Mouse (Mus musculus): ENCODE data around the gene Slc38a6.

Slc38a6 gene

GRCm38 (mm10) chr12:73357311-73357710 lies 70.7 kb downstream of the Slc38a6 start:
- DNase-seq (ENCODE audit: low spot score in 2 of 2): no peak

GRCm38 (mm10) chr12:73357736-73358135 lies 71.2 kb downstream of the Slc38a6 start:
- DNase-seq (ENCODE audit: low spot score in 2 of 2): no peak

- DNase-seq (ENCODE audit: low spot score in 2 of 2): no peak
These were observed 72.1 kb downstream of the Slc38a6 start for GRCm38 (mm10) chr12:73358640-73359039.

GRCm38 (mm10) chr12:73359520-73359919 lies 72.9 kb downstream of the Slc38a6 start:
- DNase-seq (ENCODE audit: low spot score in 2 of 2): no peak

- DNase-seq (ENCODE audit: low spot score in 2 of 2): no peak
These were observed 74.6 kb downstream of the Slc38a6 start for GRCm38 (mm10) chr12:73361201-73361600.

GRCm38 (mm10) chr12:73363401-73363800 lies 76.8 kb downstream of the Slc38a6 start:
- DNase-seq (ENCODE audit: low spot score in 2 of 2): no peak

- DNase-seq (ENCODE audit: low spot score in 2 of 2): no peak
These were observed 77.4 kb downstream of the Slc38a6 start for GRCm38 (mm10) chr12:73363956-73364355.

- DNase-seq (ENCODE audit: low spot score in 2 of 2): no peak
These were observed 80.0 kb downstream of the Slc38a6 start for GRCm38 (mm10) chr12:73366581-73366980.

GRCm38 (mm10) chr12:73367460-73368079 lies 81.0 kb downstream of the Slc38a6 start:
- DNase-seq (ENCODE audit: low spot score in 2 of 2): no peak

- DNase-seq (ENCODE audit: low spot score in 2 of 2): no peak
These were observed 82.5 kb downstream of the Slc38a6 start for GRCm38 (mm10) chr12:73368868-73369608.

GRCm38 (mm10) chr12:73370367-73370944 lies 83.9 kb downstream of the Slc38a6 start:
- DNase-seq (ENCODE audit: low spot score in 2 of 2): no peak

- no peak for DNase-seq (ENCODE audit: low spot score in 2 of 2)
These were observed 84.6 kb downstream of the Slc38a6 start for GRCm38 (mm10) chr12:73371132-73371531.

- no peak for DNase-seq (ENCODE audit: low spot score in 2 of 2)
These were observed 91.4 kb downstream of the Slc38a6 start for GRCm38 (mm10) chr12:73378026-73378425.

- DNase-seq (ENCODE audit: low spot score in 2 of 2): no peak
These were observed 92.3 kb downstream of the Slc38a6 start for GRCm38 (mm10) chr12:73378724-73379355.

- no peak for DNase-seq (ENCODE audit: low spot score in 2 of 2)
These were observed 94.2 kb downstream of the Slc38a6 start for GRCm38 (mm10) chr12:73380686-73381360.

- DNase-seq (ENCODE audit: low spot score in 2 of 2): no peak
These were observed 94.9 kb downstream of the Slc38a6 start for GRCm38 (mm10) chr12:73381452-73381851.

GRCm38 (mm10) chr12:73382290-73383178 lies 96.0 kb downstream of the Slc38a6 start:
- peak in 1 of 2 experiments; percentile 29 for DNase-seq (ENCODE audit: low spot score in 2 of 2)

- no peak for DNase-seq (ENCODE audit: low spot score in 2 of 2)
These were observed 96.6 kb downstream of the Slc38a6 start for GRCm38 (mm10) chr12:73383179-73383510.

- DNase-seq (ENCODE audit: low spot score in 2 of 2): no peak
These were observed 97.3 kb downstream of the Slc38a6 start for GRCm38 (mm10) chr12:73383861-73384260.

GRCm38 (mm10) chr12:73384747-73385146 lies 98.2 kb downstream of the Slc38a6 start:
- no peak for DNase-seq (ENCODE audit: low spot score in 2 of 2)

GRCm38 (mm10) chr12:73392507-73392906 lies 105.9 kb downstream of the Slc38a6 start:
- no peak for DNase-seq (ENCODE audit: low spot score in 2 of 2)
